Mouse (Mus musculus): ENCODE data around the gene Ptbp1. TPM values are rescaled to one million over a fixed set of nuclear protein-coding genes. Genes with fewer than 3 reads are reported as not detected.

Ptbp1 gene
- total RNA-seq, 2 experiments from 2014 or later = 211 to 497 TPM

GRCm38 (mm10) chr10:79908167-79909091 is 54.2 kb downstream of the Ptbp1 start, which contains the start of gene Med16:
Gene Med16, minus strand, starts transcription at chr10:79908923.
- ATAC-seq (replicated peaks; ENCODE audit: poor library complexity, severe bottlenecking) = peak; percentile 95

- ATAC-seq (replicated peaks; ENCODE audit: poor library complexity, severe bottlenecking) = peak; percentile 10
These were observed 55.1 kb downstream of the Ptbp1 start for GRCm38 (mm10) chr10:79909092-79909922.

GRCm38 (mm10) chr10:79910556-79910955 is 56.3 kb downstream of the Ptbp1 start, which contains the start of gene Gm26602:
Gene Gm26602, plus strand, starts transcription at chr10:79910856.
- no peak for ATAC-seq (replicated peaks; ENCODE audit: poor library complexity, severe bottlenecking)

- no peak for ATAC-seq (replicated peaks; ENCODE audit: poor library complexity, severe bottlenecking)
These were observed 58.2 kb downstream of the Ptbp1 start for GRCm38 (mm10) chr10:79912412-79912811.

Other genes with a start within 250 kb of the Ptbp1 start
Only the 30 nearest of the 33 such genes appear.
- not detected in 2 replicates for gene Madcam1, start 189.9 kb upstream of the Ptbp1 start, total RNA-seq (2014; fragmentation: Nextera tagmentation)
- gene Madcam1, start 189.9 kb upstream of the Ptbp1 start, total RNA-seq (2017) = not detected in 2 replicates
- gene Tpgs1, start 185.1 kb upstream of the Ptbp1 start, total RNA-seq (2014; fragmentation: Nextera tagmentation) = 7.4 and 9.7 TPM in 2 replicates
- 8.1 and 14.6 TPM in 2 replicates for gene Tpgs1, start 185.1 kb upstream of the Ptbp1 start, total RNA-seq (2017)
- gene Cdc34, start 172.2 kb upstream of the Ptbp1 start, total RNA-seq (2014; fragmentation: Nextera tagmentation) = 110 and 115 TPM in 2 replicates
- 98.7 and 142 TPM in 2 replicates for gene Cdc34, start 172.2 kb upstream of the Ptbp1 start, total RNA-seq (2017)
- gene Gzmm, start 165.4 kb upstream of the Ptbp1 start, total RNA-seq (2014; fragmentation: Nextera tagmentation) = 2.2 TPM in 1 of 2 replicates, not detected in the other
- 0.34 TPM in 1 of 2 replicates, not detected in the other for gene Gzmm, start 165.4 kb upstream of the Ptbp1 start, total RNA-seq (2017)
- gene Bsg, start 149.9 kb upstream of the Ptbp1 start, total RNA-seq (2014; fragmentation: Nextera tagmentation) = 253 and 319 TPM in 2 replicates
- 278 and 345 TPM in 2 replicates for gene Bsg, start 149.9 kb upstream of the Ptbp1 start, total RNA-seq (2017)
- 0.28 TPM in 1 of 2 replicates, not detected in the other for gene Hcn2, start 137.8 kb upstream of the Ptbp1 start, total RNA-seq (2014; fragmentation: Nextera tagmentation)
- gene Hcn2, start 137.8 kb upstream of the Ptbp1 start, total RNA-seq (2017) = 0.39 TPM in 1 of 2 replicates, not detected in the other
- 28.6 and 56.2 TPM in 2 replicates for gene Polrmt, start 107.8 kb upstream of the Ptbp1 start, total RNA-seq (2014; fragmentation: Nextera tagmentation)
- gene Polrmt, start 107.8 kb upstream of the Ptbp1 start, total RNA-seq (2017) = 12.7 and 14.0 TPM in 2 replicates
- not detected in 2 replicates for gene Fgf22, start 99.4 kb upstream of the Ptbp1 start, total RNA-seq (2014; fragmentation: Nextera tagmentation)
- not detected in 2 replicates for gene Fgf22, start 99.4 kb upstream of the Ptbp1 start, total RNA-seq (2017)
- 32.1 and 64.5 TPM in 2 replicates for gene Rnf126, start 87.5 kb upstream of the Ptbp1 start, total RNA-seq (2014; fragmentation: Nextera tagmentation)
- gene Rnf126, start 87.5 kb upstream of the Ptbp1 start, total RNA-seq (2017) = 17.3 and 28.2 TPM in 2 replicates
- gene Fstl3, start 77.2 kb upstream of the Ptbp1 start, total RNA-seq (2014; fragmentation: Nextera tagmentation) = 4.6 TPM in 1 of 2 replicates, not detected in the other
- 0.62 and 1.4 TPM in 2 replicates for gene Fstl3, start 77.2 kb upstream of the Ptbp1 start, total RNA-seq (2017)
- gene Prss57, start 63.5 kb upstream of the Ptbp1 start, total RNA-seq (2014; fragmentation: Nextera tagmentation) = 172 and 215 TPM in 2 replicates
- 77.4 and 86.7 TPM in 2 replicates for gene Prss57, start 63.5 kb upstream of the Ptbp1 start, total RNA-seq (2017)
- gene Palm, start 60.9 kb upstream of the Ptbp1 start, total RNA-seq (2014; fragmentation: Nextera tagmentation) = 80.1 and 110 TPM in 2 replicates
- 35.6 and 48.6 TPM in 2 replicates for gene Palm, start 60.9 kb upstream of the Ptbp1 start, total RNA-seq (2017)
- gene Misp, start 33.4 kb upstream of the Ptbp1 start, total RNA-seq (2014; fragmentation: Nextera tagmentation) = 0.34 TPM in 1 of 2 replicates, not detected in the other
- 0.82 TPM in 1 of 2 replicates, not detected in the other for gene Misp, start 33.4 kb upstream of the Ptbp1 start, total RNA-seq (2017)
- 2,258 and 3,780 TPM in 2 replicates for gene Prtn3, start 20.0 kb downstream of the Ptbp1 start, total RNA-seq (2014; fragmentation: Nextera tagmentation)
- gene Prtn3, start 20.0 kb downstream of the Ptbp1 start, total RNA-seq (2017) = 1,097 and 1,536 TPM in 2 replicates
- 72.1 and 111 TPM in 2 replicates for gene Plppr3, start 20.2 kb downstream of the Ptbp1 start, total RNA-seq (2014; fragmentation: Nextera tagmentation)
- gene Plppr3, start 20.2 kb downstream of the Ptbp1 start, total RNA-seq (2017) = 91.6 and 112 TPM in 2 replicates
- 5,751 and 6,009 TPM in 2 replicates for gene Elane, start 31.8 kb downstream of the Ptbp1 start, total RNA-seq (2014; fragmentation: Nextera tagmentation)
- 2,814 and 3,772 TPM in 2 replicates for gene Elane, start 31.8 kb downstream of the Ptbp1 start, total RNA-seq (2017)
- gene Cfd, start 36.4 kb downstream of the Ptbp1 start, total RNA-seq (2014; fragmentation: Nextera tagmentation) = 1.6 and 4.5 TPM in 2 replicates
- gene Cfd, start 36.4 kb downstream of the Ptbp1 start, total RNA-seq (2017) = not detected in 2 replicates
- 14.1 and 20.3 TPM in 2 replicates for gene Med16, start 54.5 kb downstream of the Ptbp1 start, total RNA-seq (2014; fragmentation: Nextera tagmentation)
- 17.0 and 18.7 TPM in 2 replicates for gene Med16, start 54.5 kb downstream of the Ptbp1 start, total RNA-seq (2017)
- not detected in 2 replicates for gene Gm26602, start 56.4 kb downstream of the Ptbp1 start, total RNA-seq (2014; fragmentation: Nextera tagmentation)
- 0.98 TPM in 1 of 2 replicates, not detected in the other for gene Gm26602, start 56.4 kb downstream of the Ptbp1 start, total RNA-seq (2017)
- not detected in 2 replicates for gene Kiss1r, start 62.5 kb downstream of the Ptbp1 start, total RNA-seq (2014; fragmentation: Nextera tagmentation)
- 0.26 TPM in 1 of 2 replicates, not detected in the other for gene Kiss1r, start 62.5 kb downstream of the Ptbp1 start, total RNA-seq (2017)
- 62.9 and 64.6 TPM in 2 replicates for gene R3hdm4, start 66.8 kb downstream of the Ptbp1 start, total RNA-seq (2014; fragmentation: Nextera tagmentation)
- 39.1 and 40.4 TPM in 2 replicates for gene R3hdm4, start 66.8 kb downstream of the Ptbp1 start, total RNA-seq (2017)
- 21.2 and 22.5 TPM in 2 replicates for gene Arid3a, start 72.6 kb downstream of the Ptbp1 start, total RNA-seq (2014; fragmentation: Nextera tagmentation)
- 32.4 and 36.7 TPM in 2 replicates for gene Arid3a, start 72.6 kb downstream of the Ptbp1 start, total RNA-seq (2017)
- gene Wdr18, start 105.7 kb downstream of the Ptbp1 start, total RNA-seq (2014; fragmentation: Nextera tagmentation) = 48.4 and 49.8 TPM in 2 replicates
- 24.6 and 28.2 TPM in 2 replicates for gene Wdr18, start 105.7 kb downstream of the Ptbp1 start, total RNA-seq (2017)
- gene Grin3b, start 116.3 kb downstream of the Ptbp1 start, total RNA-seq (2014; fragmentation: Nextera tagmentation) = not detected in 2 replicates
- gene Grin3b, start 116.3 kb downstream of the Ptbp1 start, total RNA-seq (2017) = not detected in 2 replicates
- gene Tmem259, start 129.9 kb downstream of the Ptbp1 start, total RNA-seq (2014; fragmentation: Nextera tagmentation) = 38.2 and 63.0 TPM in 2 replicates
- 43.2 and 54.7 TPM in 2 replicates for gene Tmem259, start 129.9 kb downstream of the Ptbp1 start, total RNA-seq (2017)
- gene Cnn2, start 134.2 kb downstream of the Ptbp1 start, total RNA-seq (2014; fragmentation: Nextera tagmentation) = 50.6 and 57.5 TPM in 2 replicates
- gene Cnn2, start 134.2 kb downstream of the Ptbp1 start, total RNA-seq (2017) = 72.7 and 89.8 TPM in 2 replicates
- 23.0 and 28.8 TPM in 2 replicates for gene Abca7, start 142.1 kb downstream of the Ptbp1 start, total RNA-seq (2014; fragmentation: Nextera tagmentation)
- 14.7 and 16.0 TPM in 2 replicates for gene Abca7, start 142.1 kb downstream of the Ptbp1 start, total RNA-seq (2017)
- gene Arhgap45, start 162.2 kb downstream of the Ptbp1 start, total RNA-seq (2014; fragmentation: Nextera tagmentation) = 109 and 133 TPM in 2 replicates
- 110 and 120 TPM in 2 replicates for gene Arhgap45, start 162.2 kb downstream of the Ptbp1 start, total RNA-seq (2017)
- gene Polr2e, start 185.4 kb downstream of the Ptbp1 start, total RNA-seq (2014; fragmentation: Nextera tagmentation) = 96.6 and 105 TPM in 2 replicates
- 79.7 and 86.7 TPM in 2 replicates for gene Polr2e, start 185.4 kb downstream of the Ptbp1 start, total RNA-seq (2017)
- gene Gpx4, start 192.7 kb downstream of the Ptbp1 start, total RNA-seq (2014; fragmentation: Nextera tagmentation) = 278 and 280 TPM in 2 replicates
- gene Gpx4, start 192.7 kb downstream of the Ptbp1 start, total RNA-seq (2017) = 397 and 420 TPM in 2 replicates

Data from granulocyte monocyte progenitor cell, adult 5-6 weeks (primary cell).